ENCODE assay signal across 18 mouse cellular contexts in the genomic region with DNA sequence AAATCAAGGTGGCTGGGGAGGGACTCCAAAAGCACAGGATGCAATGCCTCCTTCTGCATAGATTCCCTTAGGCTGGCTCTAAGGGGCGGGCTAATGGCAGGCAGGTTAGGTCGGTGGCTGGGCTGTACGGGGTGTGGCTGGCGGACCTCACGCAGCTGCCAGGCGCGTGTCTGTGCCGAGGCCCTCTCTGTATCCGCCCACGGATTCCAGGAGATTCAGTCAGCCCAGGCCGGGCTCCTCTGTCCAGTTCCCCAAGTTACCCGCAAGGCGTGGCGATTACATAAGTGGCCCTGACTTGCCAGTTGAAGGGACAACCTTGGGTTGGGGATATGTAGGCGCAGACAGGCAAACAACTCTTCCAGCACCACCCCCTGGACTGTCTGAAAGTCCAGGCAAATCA. TPM values are rescaled to one million over a fixed set of nuclear protein-coding genes. Genes with fewer than 3 reads are reported as not detected.
DNase-seq lines count a peak whose midpoint lies in the region; ATAC-seq and TF ChIP-seq lines count a peak whose summit lies in the region.
"Had no signal": no experiment of that assay in that cellular context is flagged by ENCODE, and none has a peak within 500 bp of the region (broad histone marks: within the 10 kb centered on the region; RNA-seq: fewer than 3 reads in every experiment).

No protein-coding gene starts in this region.

- no peak overlapping the region for H3K4me3 ChIP-seq in liver, embryonic 16.5 days (ENCODE audit: low read depth, low read length)
- H3K4me3 ChIP-seq in lung, adult 2 months (replicated peaks; ENCODE audit: extremely low read depth, low read depth, low read length) = no peak overlapping the region
- H3K4me3 ChIP-seq: forebrain, embryonic 15.5 days had no signal

- H3K4me2 ChIP-seq in liver, embryonic 16.5 days (ENCODE audit: low read depth, low read length) = no peak overlapping the region
- H3K4me2 ChIP-seq: forebrain, embryonic 15.5 days; lung, embryonic 14.5 days had no signal

- TF ChIP-seq POLR2A in lung, adult 2 months (IDR thresholded peaks at IDR 0.05; ENCODE audit: borderline replicate concordance, extremely low read depth, low read depth, low read length) = no peak

- H3K27ac ChIP-seq in liver, embryonic 16.5 days (ENCODE audit: low read length) = no peak overlapping the region
- H3K27ac ChIP-seq: forebrain, embryonic 15.5 days had no signal

- H3K9me3 ChIP-seq in liver, embryonic 16.5 days (replicated peaks; ENCODE audit: control insufficient read depth, low read length) = no peaks in the 10 kb centered on the region
- H3K9me3 ChIP-seq: forebrain, embryonic 15.5 days had no signal

- H3K36me3 ChIP-seq in liver, embryonic 16.5 days (ENCODE audit: control insufficient read depth, insufficient read depth) = no peaks in the 10 kb centered on the region
- H3K36me3 ChIP-seq: forebrain, embryonic 15.5 days had no signal

- 0 out of 2 replicates have a peak, but pooled peaks have one; percentile 37 for ATAC-seq in liver, embryonic 16.5 days (ENCODE audit: low read depth)
- no peak for ATAC-seq in erythroblast, adult 5-6 weeks (replicated peaks; ENCODE audit: low FRiP score, poor library complexity, severe bottlenecking)
- ATAC-seq: activated CD4-positive, CD25-positive, alpha-beta regulatory T cell, adult 4 months; forebrain, embryonic 15.5 days; midbrain, embryonic 16.5 days had no signal

- no peak for TF ChIP-seq CTCF in lung, adult 2 months (IDR thresholded peaks at IDR 0.05; ENCODE audit: insufficient read depth, low read length)

- no peaks in the 10 kb centered on the region for H3K4me1 ChIP-seq in liver, embryonic 16.5 days (ENCODE audit: control insufficient read depth, low read depth, low read length)
- no peaks in the 10 kb centered on the region for H3K4me1 ChIP-seq in lung, adult 2 months (ENCODE audit: control insufficient read depth, insufficient read depth, low read length)
- H3K4me1 ChIP-seq: forebrain, embryonic 15.5 days had no signal

- WGBS in liver, embryonic 16.5 days (ENCODE audit: insufficient replicate concordance) = 47% methylated on average over 15 of the region's 15 CpGs
- 39% methylated on average over 15 of the region's 15 CpGs for WGBS in lung, adult 2 months

- no peak for DNase-seq in liver
- DNase-seq in adrenal gland, adult 2 months = peak; percentile 84
- DNase-seq in lung, adult 2 months = peak; percentile 20
- peak; percentile 35 for DNase-seq in urinary bladder, adult 2 months (ENCODE audit: low spot score)
- DNase-seq in thymus, postnatal 0 days (ENCODE audit: low spot score) = no peak
- no peak for DNase-seq in cerebellum, postnatal 10 days
- DNase-seq: gastrocnemius, postnatal 36 days; heart, postnatal 10 days; lung, embryonic 14.5 days; thymus, postnatal 14 days had no signal

- no peak overlapping the region for H3K9ac ChIP-seq in liver, embryonic 16.5 days (ENCODE audit: low read depth, low read length)
- H3K9ac ChIP-seq: forebrain, embryonic 15.5 days; lung, embryonic 14.5 days had no signal

- peaks cover 7% of the 10 kb centered on the region for H3K27me3 ChIP-seq in liver, embryonic 16.5 days (ENCODE audit: control insufficient read depth, insufficient read depth, low read depth, low read length)
- H3K27me3 ChIP-seq: forebrain, embryonic 15.5 days had no signal

RNA-seq across cellular contexts. Expression of gene Trim31, which starts 22.3 kb away (rescaled TPM):
- polyA plus RNA-seq in liver, embryonic 16.5 days (2015; fragmentation: Nextera tagmentation; extraction: Ambion mirVana) = 0.27 TPM in 1 of 2 replicates, not detected in the other
- not detected for total RNA-seq in adrenal gland, adult 2 months (2021)
- polyA plus RNA-seq in adrenal gland, adult 2 months (2012; rRNA removed) = not detected in 2 replicates
- 0.10 TPM in 1 of 2 replicates, not detected in the other for polyA plus RNA-seq in lung, adult 2 months (2012; rRNA removed)
- polyA plus RNA-seq in urinary bladder, adult 2 months (2012; rRNA removed) = not detected in 2 replicates
- polyA plus RNA-seq in thymus, postnatal 0 days (2015; fragmentation: Nextera tagmentation; extraction: Ambion mirVana) = 0.16 and 0.19 TPM in 2 replicates
- total RNA-seq in erythroblast, adult 5-6 weeks (2015; ENCODE audit: low replicate concordance) = not detected in 2 replicates
- total RNA-seq in erythroblast, adult 5-6 weeks (2017; ENCODE audit: low replicate concordance) = not detected in 2 replicates
- total RNA-seq: gastrocnemius, postnatal 36 days; heart, postnatal 10 days; left cerebral cortex, postnatal 36 days; neutrophil, adult 5-6 weeks had no signal
- polyA plus RNA-seq: activated CD4-positive, CD25-positive, alpha-beta regulatory T cell, adult 4 months; embryonic facial prominence, embryonic 11.5 days; forebrain, embryonic 15.5 days; midbrain, embryonic 16.5 days had no signal

RNA-seq across cellular contexts. Expression of gene Rnf39, which starts 22.5 kb away (rescaled TPM):
- 0.08 TPM in 1 of 2 replicates, not detected in the other for polyA plus RNA-seq in liver, embryonic 16.5 days (2015; fragmentation: Nextera tagmentation; extraction: Ambion mirVana)
- under 1 TPM; 0.35 to 0.49 TPM for total RNA-seq in adrenal gland, adult 2 months (2021)
- 0.29 and 2.1 TPM in 2 replicates for polyA plus RNA-seq in adrenal gland, adult 2 months (2012; rRNA removed)
- 34.4 and 42.1 TPM in 2 replicates for polyA plus RNA-seq in lung, adult 2 months (2012; rRNA removed)
- polyA plus RNA-seq in urinary bladder, adult 2 months (2012; rRNA removed) = 8.9 and 11.0 TPM in 2 replicates
- 0.42 and 0.45 TPM in 2 replicates for polyA plus RNA-seq in thymus, postnatal 0 days (2015; fragmentation: Nextera tagmentation; extraction: Ambion mirVana)
- total RNA-seq in erythroblast, adult 5-6 weeks (2015; ENCODE audit: low replicate concordance) = not detected in 2 replicates
- not detected in 2 replicates for total RNA-seq in erythroblast, adult 5-6 weeks (2017; ENCODE audit: low replicate concordance)
- total RNA-seq: gastrocnemius, postnatal 36 days had no signal
- polyA plus RNA-seq: activated CD4-positive, CD25-positive, alpha-beta regulatory T cell, adult 4 months had no signal

RNA-seq across cellular contexts. Expression of gene Trim40, which starts 30.3 kb away (rescaled TPM):
- not detected in 2 replicates for polyA plus RNA-seq in liver, embryonic 16.5 days (2015; fragmentation: Nextera tagmentation; extraction: Ambion mirVana)
- total RNA-seq in adrenal gland, adult 2 months (2021) = 1 to 10 TPM in 1 of 2 experiments, under 1 TPM in 1; 0.23 to 1.3 TPM
- 0.33 and 0.86 TPM in 2 replicates for polyA plus RNA-seq in adrenal gland, adult 2 months (2012; rRNA removed)
- 0.17 TPM in 2 replicates for polyA plus RNA-seq in lung, adult 2 months (2012; rRNA removed)
- polyA plus RNA-seq in urinary bladder, adult 2 months (2012; rRNA removed) = 0.15 and 0.41 TPM in 2 replicates
- 0.16 and 0.28 TPM in 2 replicates for polyA plus RNA-seq in thymus, postnatal 0 days (2015; fragmentation: Nextera tagmentation; extraction: Ambion mirVana)
- total RNA-seq in erythroblast, adult 5-6 weeks (2015; ENCODE audit: low replicate concordance) = not detected in 2 replicates
- not detected in 2 replicates for total RNA-seq in erythroblast, adult 5-6 weeks (2017; ENCODE audit: low replicate concordance)
- total RNA-seq: gastrocnemius, postnatal 36 days; heart, postnatal 10 days; left cerebral cortex, postnatal 36 days; neutrophil, adult 5-6 weeks had no signal
- polyA plus RNA-seq: activated CD4-positive, CD25-positive, alpha-beta regulatory T cell, adult 4 months; embryonic facial prominence, embryonic 11.5 days; forebrain, embryonic 15.5 days; lung, embryonic 14.5 days; midbrain, embryonic 16.5 days had no signal

RNA-seq across cellular contexts. Expression of gene Ppp1r11, which starts 31.3 kb away (rescaled TPM):
- 23.9 and 28.8 TPM in 2 replicates for polyA plus RNA-seq in liver, embryonic 16.5 days (2015; fragmentation: Nextera tagmentation; extraction: Ambion mirVana)
- 100 to 1,000 TPM; 104 to 111 TPM for total RNA-seq in adrenal gland, adult 2 months (2021)
- 21.4 and 23.1 TPM in 2 replicates for polyA plus RNA-seq in adrenal gland, adult 2 months (2012; rRNA removed)
- 42.8 and 58.3 TPM in 2 replicates for polyA plus RNA-seq in lung, adult 2 months (2012; rRNA removed)
- 114 and 122 TPM in 2 replicates for polyA plus RNA-seq in urinary bladder, adult 2 months (2012; rRNA removed)
- polyA plus RNA-seq in thymus, postnatal 0 days (2015; fragmentation: Nextera tagmentation; extraction: Ambion mirVana) = 145 and 162 TPM in 2 replicates
- 21.9 and 35.5 TPM in 2 replicates for total RNA-seq in erythroblast, adult 5-6 weeks (2015; ENCODE audit: low replicate concordance)
- 8.8 and 14.4 TPM in 2 replicates for total RNA-seq in erythroblast, adult 5-6 weeks (2017; ENCODE audit: low replicate concordance)

RNA-seq across cellular contexts. Expression of gene Znrd1, which starts 38.1 kb away (rescaled TPM):
- 20.9 and 21.3 TPM in 2 replicates for polyA plus RNA-seq in liver, embryonic 16.5 days (2015; fragmentation: Nextera tagmentation; extraction: Ambion mirVana)
- 10 to 100 TPM; 41.1 to 41.6 TPM for total RNA-seq in adrenal gland, adult 2 months (2021)
- 11.6 and 12.8 TPM in 2 replicates for polyA plus RNA-seq in adrenal gland, adult 2 months (2012; rRNA removed)
- polyA plus RNA-seq in lung, adult 2 months (2012; rRNA removed) = 23.8 and 30.3 TPM in 2 replicates
- polyA plus RNA-seq in urinary bladder, adult 2 months (2012; rRNA removed) = 38.3 and 39.6 TPM in 2 replicates
- 121 and 135 TPM in 2 replicates for polyA plus RNA-seq in thymus, postnatal 0 days (2015; fragmentation: Nextera tagmentation; extraction: Ambion mirVana)
- 18.8 and 23.2 TPM in 2 replicates for total RNA-seq in erythroblast, adult 5-6 weeks (2015; ENCODE audit: low replicate concordance)
- total RNA-seq in erythroblast, adult 5-6 weeks (2017; ENCODE audit: low replicate concordance) = 5.7 and 11.0 TPM in 2 replicates

Comparison
In these comparisons a context has a peak if more than half of its experiments do, and no peak if none do; other contexts are left out.
1. DNase-seq: peak in adrenal gland, adult 2 months (single experiment), lung, adult 2 months (single experiment) and urinary bladder, adult 2 months (single experiment); none in liver (single experiment), thymus, postnatal 0 days (single experiment) and cerebellum, postnatal 10 days (0 of 2).